Mouse (Mus musculus): ENCODE data around the gene Rps13.

The Rps13 gene

GRCm38 (mm10) chr7:116292377-116292776 is 41.6 kb downstream of the Rps13 start:
- DNase-seq (ENCODE audit: low spot score in 2 of 2): no peak

- DNase-seq (ENCODE audit: low spot score in 2 of 2): no peak
These were observed 43.4 kb downstream of the Rps13 start for GRCm38 (mm10) chr7:116290559-116290958.

GRCm38 (mm10) chr7:116288996-116289395 is 45.0 kb downstream of the Rps13 start:
- DNase-seq (ENCODE audit: low spot score in 2 of 2): no peak

GRCm38 (mm10) chr7:116287959-116288358 is 46.0 kb downstream of the Rps13 start:
- DNase-seq (ENCODE audit: low spot score in 2 of 2): no peak

GRCm38 (mm10) chr7:116286611-116287355 is 47.2 kb downstream of the Rps13 start:
- DNase-seq (ENCODE audit: low spot score in 2 of 2): no peak

GRCm38 (mm10) chr7:116286173-116286572 is 47.8 kb downstream of the Rps13 start:
- DNase-seq (ENCODE audit: low spot score in 2 of 2): peak; percentile 24 to 72

GRCm38 (mm10) chr7:116285216-116285615 is 48.8 kb downstream of the Rps13 start:
- DNase-seq (ENCODE audit: low spot score in 2 of 2): no peak

- DNase-seq (ENCODE audit: low spot score in 2 of 2): no peak
These were observed 51.2 kb downstream of the Rps13 start for GRCm38 (mm10) chr7:116282755-116283154.

Data from heart, adult 9 months (tissue).